Mouse (Mus musculus) lung, embryonic 16.5 days (tissue): Measurements from ENCODE around the gene Alppl2. TPM values are rescaled to one million over a fixed set of nuclear protein-coding genes. Genes with fewer than 3 reads are reported as not detected.

Experiments used
- ATAC-seq: fragments of 200-750 bp; cut with Nextera tagmentation; 2 replicates; pipeline ENCODE4 v1.8.0; 2017; ENCODE audit warnings: low read depth, mild to moderate bottlenecking, moderate library complexity
- H3K27ac ChIP-seq: fragments of 300-500 bp; sonication (generic); 2 replicates; pipeline ENCODE4 v1.5.1; 2014; ENCODE audit warnings: mild to moderate bottlenecking, control low read depth, low read length
- H3K27me3 ChIP-seq: fragments of 300-500 bp; sonication (generic); 2 replicates; pipeline ENCODE4 v1.6.1; 2014; ENCODE audit warnings: low read depth, low read length, mixed read lengths; ENCODE audit not compliant: control insufficient read depth, insufficient read depth
- H3K36me3 ChIP-seq: fragments of 300-500 bp; sonication (generic); 2 replicates; pipeline ENCODE4 v1.6.1; 2014; ENCODE audit warnings: low read length; ENCODE audit not compliant: control insufficient read depth, insufficient read depth
- H3K4me1 ChIP-seq: fragments of 300-500 bp; sonication (generic); replicated peaks from 2 replicates; pipeline ENCODE4 v1.6.1; 2014; ENCODE audit warnings: low read length, mixed read lengths; ENCODE audit not compliant: control insufficient read depth, insufficient read depth
- H3K4me2 ChIP-seq: fragments of 300-500 bp; sonication (generic); 2 replicates; pipeline ENCODE4 v1.6.1; 2014; ENCODE audit warnings: low read depth, low read length, control low read depth
- H3K4me3 ChIP-seq: fragments of 300-500 bp; sonication (generic); 2 replicates; pipeline ENCODE4 v1.5.1; 2014; ENCODE audit warnings: mild to moderate bottlenecking, low read length, control low read depth
- H3K9ac ChIP-seq: fragments of 300-500 bp; sonication (generic); 2 replicates; pipeline ENCODE4 v1.6.1; 2014; ENCODE audit warnings: low read length, control low read depth
- H3K9me3 ChIP-seq: fragments of 300-500 bp; sonication (generic); 2 replicates; pipeline ENCODE4 v1.6.1; 2016; ENCODE audit warnings: low read length; ENCODE audit not compliant: control insufficient read depth
- WGBS: fragments of 180-500 bp; shearing (Covaris S2); extraction: QIAGEN DNeasy Blood & Tissue Kit; methylation state at CpG from one replicate; pipeline ENCODE4 v1.1.7; 2014; 5-methylcytosine and 5-hydroxymethylcytosine counted together
- polyA plus RNA-seq: library from polyadenylated mRNA; unstranded; fragments of >200 nt; fragmentation: Nextera tagmentation; extraction: Ambion mirVana; gene quantifications from 2 replicates; pipeline ENCODE4 v1.2.1, GENCODE M21; 2015

The Alppl2 gene
- polyA plus RNA-seq, 1 experiment from 2014 or later = not detected

GRCm38 (mm10) chr1:87102114-87102513 is 12.4 kb upstream of the Alppl2 start:
- Histone ChIP-seq H3K27me3 (no peaks in the 10 kb centered on the region; the same call in 1 of the 2 replicates), H3K4me1 (no peaks in the 10 kb centered on the region), H3K27ac (no peak overlapping the region), H3K4me3 (no peak overlapping the region), H3K36me3 (no peaks in the 10 kb centered on the region), H3K9me3 (no peaks in the 10 kb centered on the region), H3K9ac (no peak overlapping the region), H3K4me2 (no peak overlapping the region)
- ATAC-seq = no peak
- 67% methylated on average over 3 of the region's 3 CpGs for WGBS

- H3K9ac ChIP-seq = no peak within 1 kb of the TSS
- no peaks in the 10 kb centered on the region for H3K4me1 ChIP-seq
- H3K9me3 ChIP-seq = no peaks in the 10 kb centered on the region
- no peaks in the 10 kb centered on the region for H3K36me3 ChIP-seq
- no peak within 1 kb of the TSS for H3K4me2 ChIP-seq
- H3K27me3 ChIP-seq = no peaks in the 10 kb centered on the region; the same call in 1 of the 2 replicates
- WGBS = 80% methylated on average over 1 of the region's 1 CpGs
- ATAC-seq = no peak
- H3K4me3 ChIP-seq = no peak within 1 kb of the TSS
- H3K27ac ChIP-seq = no peak within 1 kb of the TSS
These were observed 11.7 kb upstream of the Alppl2 start, which contains the start of gene Alpi for GRCm38 (mm10) chr1:87101411-87101810. Gene Alpi, minus strand, starts transcription at chr1:87101606.

GRCm38 (mm10) chr1:87098358-87098975 is 8.7 kb upstream of the Alppl2 start:
- 13% methylated on average over 30 of the region's 30 CpGs for WGBS
- peak; percentile 77; the same call in 1 of the 2 replicates for ATAC-seq
- no peak overlapping the region for H3K9ac ChIP-seq
- no peaks in the 10 kb centered on the region for H3K36me3 ChIP-seq
- no peaks in the 10 kb centered on the region; the same call in 1 of the 2 replicates for H3K27me3 ChIP-seq
- H3K4me3 ChIP-seq = no peak overlapping the region
- no peaks in the 10 kb centered on the region for H3K4me1 ChIP-seq
- peak overlapping the region; percentile 37; the same call in 1 of the 2 replicates for H3K4me2 ChIP-seq
- no peaks in the 10 kb centered on the region for H3K9me3 ChIP-seq
- no peak overlapping the region for H3K27ac ChIP-seq

- Histone ChIP-seq H3K27ac (no peak overlapping the region), H3K9me3 (no peaks in the 10 kb centered on the region), H3K4me1 (no peaks in the 10 kb centered on the region), H3K9ac (no peak overlapping the region), H3K36me3 (no peaks in the 10 kb centered on the region), H3K4me2 (no peak overlapping the region), H3K27me3 (no peaks in the 10 kb centered on the region; the same call in 1 of the 2 replicates), H3K4me3 (no peak overlapping the region)
- ATAC-seq = no peak
- WGBS = 75% methylated on average over 8 of the region's 8 CpGs
These were observed 5.9 kb upstream of the Alppl2 start for GRCm38 (mm10) chr1:87095642-87096041.

- no peak for ATAC-seq
These were observed 477 bp downstream of the Alppl2 start for GRCm38 (mm10) chr1:87089251-87089650.

GRCm38 (mm10) chr1:87086964-87087363 is 2.8 kb downstream of the Alppl2 start:
- Histone ChIP-seq H3K27ac (no peak overlapping the region), H3K4me2 (no peak overlapping the region), H3K9ac (no peak overlapping the region), H3K9me3 (no peaks in the 10 kb centered on the region), H3K4me1 (no peaks in the 10 kb centered on the region), H3K36me3 (no peaks in the 10 kb centered on the region), H3K27me3 (no peaks in the 10 kb centered on the region), H3K4me3 (no peak overlapping the region)
- ATAC-seq = no peak
- WGBS = 74% methylated on average over 17 of the region's 17 CpGs

More at GRCm38 (mm10) chr1:87089251-87089650, 477 bp downstream of the Alppl2 start:
- 87% methylated on average over 11 of the region's 11 CpGs for WGBS
- Histone ChIP-seq H3K36me3 (no peaks in the 10 kb centered on the region), H3K4me2 (no peak overlapping the region), H3K4me1 (no peaks in the 10 kb centered on the region), H3K9me3 (no peaks in the 10 kb centered on the region), H3K27me3 (no peaks in the 10 kb centered on the region), H3K9ac (no peak overlapping the region), H3K4me3 (no peak overlapping the region), H3K27ac (no peak overlapping the region)

GRCm38 (mm10) chr1:87086196-87086595 is 3.5 kb downstream of the Alppl2 start:
- 48% methylated on average over 4 of the region's 4 CpGs for WGBS
- H3K4me2 ChIP-seq = no peak overlapping the region
- no peaks in the 10 kb centered on the region for H3K4me1 ChIP-seq
- H3K36me3 ChIP-seq = no peaks in the 10 kb centered on the region
- H3K27ac ChIP-seq = no peak overlapping the region
- ATAC-seq = no peak
- H3K4me3 ChIP-seq = no peak overlapping the region
- H3K9ac ChIP-seq = no peak overlapping the region
- no peaks in the 10 kb centered on the region for H3K27me3 ChIP-seq
- H3K9me3 ChIP-seq = no peaks in the 10 kb centered on the region

- no peaks in the 10 kb centered on the region for H3K27me3 ChIP-seq
- WGBS = 79% methylated on average over 8 of the region's 8 CpGs
- H3K4me2 ChIP-seq = no peak overlapping the region
- H3K4me3 ChIP-seq = no peak overlapping the region
- H3K4me1 ChIP-seq = no peaks in the 10 kb centered on the region
- H3K36me3 ChIP-seq = no peaks in the 10 kb centered on the region
- ATAC-seq = no peak
- no peak overlapping the region for H3K27ac ChIP-seq
- no peaks in the 10 kb centered on the region for H3K9me3 ChIP-seq
- no peak overlapping the region for H3K9ac ChIP-seq
These were observed 16.0 kb downstream of the Alppl2 start for GRCm38 (mm10) chr1:87073776-87074175.

GRCm38 (mm10) chr1:87070720-87071119 is 19.0 kb downstream of the Alppl2 start:
- Histone ChIP-seq H3K36me3 (no peaks in the 10 kb centered on the region), H3K4me1 (no peaks in the 10 kb centered on the region), H3K9me3 (no peaks in the 10 kb centered on the region), H3K27me3 (no peaks in the 10 kb centered on the region), H3K4me2 (no peak overlapping the region), H3K9ac (no peak overlapping the region), H3K4me3 (no peak overlapping the region), H3K27ac (no peak overlapping the region)
- ATAC-seq = 0 out of 2 replicates have a peak, but pooled peaks have one; percentile 43
- 47% methylated on average over 16 of the region's 16 CpGs for WGBS
